Comparison of ENCODE assay signal across 19 mouse cellular contexts in genomic region chr5:123640181-123640580, GRCm38 (mm10). TPM values are rescaled to one million over a fixed set of nuclear protein-coding genes. Genes with fewer than 3 reads are reported as not detected.
A peak's percentile ranks its signal among the peaks of the same experiment; 100 is the strongest.
DNase-seq lines count a peak whose midpoint lies in the region; ATAC-seq and TF ChIP-seq lines count a peak whose summit lies in the region.
"Had no signal": no experiment of that assay in that cellular context is flagged by ENCODE, and none has a peak within 500 bp of the region (broad histone marks: within the 10 kb centered on the region; RNA-seq: fewer than 3 reads in every experiment).

No protein-coding gene starts in this region.

- intact Hi-C loops in gastrocnemius, adult 2 months (cut with DNase I) = no loop called here

- no peaks in the 10 kb centered on the region for H3K27me3 ChIP-seq in neural tube, embryonic 15.5 days (replicated peaks)
- H3K27me3 ChIP-seq: CH12.LX; embryonic facial prominence, embryonic 13.5 days; forebrain, embryonic 13.5 days; heart, embryonic 12.5 days; intestine, embryonic 15.5 days had no signal

- no peak for TF ChIP-seq CTCF in gastrocnemius, adult 2 months (IDR thresholded peaks at IDR 0.05)

- peak overlapping the region; percentile 38; the same call in 1 of the 2 replicates for H3K27ac ChIP-seq in gastrocnemius, adult 2 months
- H3K27ac ChIP-seq in neural tube, embryonic 15.5 days (replicated peaks) = peak overlapping the region; percentile 63
- H3K27ac ChIP-seq: embryonic facial prominence, embryonic 13.5 days; forebrain, embryonic 13.5 days; heart, adult 2 months; hindbrain, embryonic 10.5 days; hindbrain, embryonic 14.5 days; intestine, embryonic 15.5 days had no signal

- no peaks in the 10 kb centered on the region for H3K9me3 ChIP-seq in neural tube, embryonic 15.5 days (replicated peaks)
- H3K9me3 ChIP-seq: embryonic facial prominence, embryonic 13.5 days; forebrain, embryonic 13.5 days; heart, embryonic 12.5 days; hindbrain, embryonic 10.5 days; intestine, embryonic 15.5 days had no signal

- DNase-seq in gastrocnemius, adult 2 months = no peak
- DNase-seq in gastrocnemius, adult 18-20 months (ENCODE audit: low spot score) = no peak
- peak; percentile 28 for DNase-seq in adrenal gland, postnatal 10 days
- DNase-seq in adrenal gland, postnatal 25 days = peak; percentile 12
- DNase-seq in Muller cell, postnatal 12 days (ENCODE audit: inconsistent ontology term) = no peak
- DNase-seq: cerebellum, adult 11-12 months; cerebellum, adult 9-10 months; cerebellum, postnatal 36 days; forebrain, postnatal 0 days; gastrocnemius, postnatal 36 days; heart, adult 2 months had no signal

- peaks cover 66% of the 10 kb centered on the region for H3K36me3 ChIP-seq in neural tube, embryonic 15.5 days

- H3K4me2 ChIP-seq in neural tube, embryonic 15.5 days = no peak overlapping the region
- H3K4me2 ChIP-seq: embryonic facial prominence, embryonic 13.5 days; forebrain, embryonic 13.5 days; heart, embryonic 12.5 days; hindbrain, embryonic 14.5 days; intestine, embryonic 15.5 days had no signal

- ATAC-seq in neural tube, embryonic 15.5 days (ENCODE audit: low FRiP score) = no peak
- ATAC-seq: forebrain, embryonic 13.5 days; forebrain, postnatal 0 days; intestine, embryonic 15.5 days had no signal

- no peaks in the 10 kb centered on the region for H3K4me1 ChIP-seq in neural tube, embryonic 15.5 days
- H3K4me1 ChIP-seq: embryonic facial prominence, embryonic 13.5 days; forebrain, embryonic 13.5 days; hindbrain, embryonic 10.5 days; intestine, embryonic 15.5 days had no signal

- H3K4me3 ChIP-seq in gastrocnemius, adult 2 months = no peak overlapping the region
- no peak overlapping the region for H3K4me3 ChIP-seq in neural tube, embryonic 15.5 days (replicated peaks)
- H3K4me3 ChIP-seq: embryonic facial prominence, embryonic 13.5 days; forebrain, embryonic 13.5 days; heart, adult 2 months; heart, embryonic 12.5 days; hindbrain, embryonic 10.5 days; intestine, embryonic 15.5 days had no signal

- WGBS in neural tube, embryonic 15.5 days = 62% methylated on average over 9 of the region's 9 CpGs

- no peak overlapping the region for H3K9ac ChIP-seq in neural tube, embryonic 15.5 days (replicated peaks)
- H3K9ac ChIP-seq: embryonic facial prominence, embryonic 13.5 days; forebrain, embryonic 13.5 days; forebrain, postnatal 0 days; heart, embryonic 12.5 days; hindbrain, embryonic 14.5 days; intestine, embryonic 15.5 days had no signal

RNA-seq across cellular contexts. Expression of gene Clip1, which starts 44.2 kb away (rescaled TPM):
- 100 to 1,000 TPM; 286 to 331 TPM for total RNA-seq in gastrocnemius, adult 2 months (2021)
- 100 to 1,000 TPM; 326 to 336 TPM for total RNA-seq in gastrocnemius, adult 18-20 months (2021)
- total RNA-seq in adrenal gland, postnatal 10 days (2021) = 10 to 100 TPM; 45.8 to 60.2 TPM
- total RNA-seq in adrenal gland, postnatal 25 days (2021) = 87.4 and 103 TPM in 2 replicates
- polyA plus RNA-seq in neural tube, embryonic 15.5 days (2015; fragmentation: Nextera tagmentation; extraction: Ambion mirVana) = 72.1 and 81.1 TPM in 2 replicates

Comparison
In these comparisons a context has a peak if more than half of its experiments do, and no peak if none do; other contexts are left out.
1. DNase-seq: peak in adrenal gland, postnatal 10 days (single experiment) and adrenal gland, postnatal 25 days (single experiment); none in gastrocnemius, adult 2 months (single experiment), gastrocnemius, adult 18-20 months (single experiment) and Muller cell, postnatal 12 days (single experiment).